Mouse (Mus musculus): ENCODE data around the gene 1110032A03Rik.

The 1110032A03Rik gene

GRCm38 (mm10) chr9:50742744-50743143 is 32.6 kb downstream of the 1110032A03Rik start:
- in situ Hi-C loops (cut with MboI; ENCODE audit: unreplicated experiment in 2 of 2), result loop anchor here in 1 of 2 experiments (25.0 kb wide), 1 partner anchor 1255 kb away; the partner anchor contains the start of gene Ttc12

- in situ Hi-C loops (cut with MboI; ENCODE audit: unreplicated experiment in 2 of 2), result loop anchor here in 1 of 2 experiments (25.0 kb wide), 1 partner anchor 1255 kb away; the partner anchor contains the start of gene Ttc12
Measured at GRCm38 (mm10) chr9:50742261-50742660, 33.1 kb downstream of the 1110032A03Rik start.

DNA sequence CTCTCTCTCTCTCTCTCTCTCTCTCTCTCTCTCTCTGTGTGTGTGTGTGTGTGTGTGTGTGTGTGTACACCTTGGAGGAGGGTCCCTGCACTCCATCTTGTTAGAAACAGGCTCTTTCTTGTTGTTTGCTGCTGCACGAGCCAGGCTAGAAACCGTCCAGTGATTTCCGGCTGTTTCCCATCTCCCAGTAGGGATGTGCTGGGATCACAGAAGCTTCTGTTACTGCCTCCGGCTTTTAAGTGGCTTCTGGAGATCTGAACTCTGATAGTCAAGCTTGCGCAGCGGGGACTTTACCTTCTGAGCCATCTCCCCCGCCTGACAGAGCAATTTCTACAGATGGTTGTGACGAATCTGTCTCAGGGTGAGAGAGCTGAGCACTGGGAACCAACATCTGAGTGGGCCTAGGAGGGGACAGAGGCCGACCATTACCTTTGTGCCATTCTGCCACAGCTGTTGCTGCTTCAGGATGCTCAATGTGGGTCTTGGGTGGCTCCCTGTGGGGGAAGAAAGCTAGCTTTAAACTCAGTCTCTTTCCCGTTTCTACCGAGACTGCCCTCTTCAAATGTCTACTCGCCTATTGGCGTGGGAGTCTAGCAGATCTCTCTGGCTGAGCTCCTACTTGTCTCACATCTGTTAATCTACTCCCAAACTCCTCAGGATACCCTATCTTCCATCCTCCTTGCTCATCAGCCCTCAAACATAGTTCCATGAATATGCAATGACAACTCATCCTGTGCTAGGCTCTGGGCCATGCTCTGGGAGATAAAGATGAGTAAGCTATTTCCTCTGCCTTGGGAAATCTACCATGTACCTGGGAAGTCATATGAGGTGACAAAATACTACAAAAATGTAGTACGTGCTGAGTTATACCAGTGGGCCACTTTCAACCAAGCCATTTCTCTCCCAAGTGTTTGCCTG is 34.2 kb downstream of the 1110032A03Rik start:
- in situ Hi-C loops (cut with MboI; ENCODE audit: unreplicated experiment in 2 of 2), result loop anchor here in 1 of 2 experiments (25.0 kb wide), 1 partner anchor 1254 kb away; the partner anchor contains the start of gene Ttc12

DNA sequence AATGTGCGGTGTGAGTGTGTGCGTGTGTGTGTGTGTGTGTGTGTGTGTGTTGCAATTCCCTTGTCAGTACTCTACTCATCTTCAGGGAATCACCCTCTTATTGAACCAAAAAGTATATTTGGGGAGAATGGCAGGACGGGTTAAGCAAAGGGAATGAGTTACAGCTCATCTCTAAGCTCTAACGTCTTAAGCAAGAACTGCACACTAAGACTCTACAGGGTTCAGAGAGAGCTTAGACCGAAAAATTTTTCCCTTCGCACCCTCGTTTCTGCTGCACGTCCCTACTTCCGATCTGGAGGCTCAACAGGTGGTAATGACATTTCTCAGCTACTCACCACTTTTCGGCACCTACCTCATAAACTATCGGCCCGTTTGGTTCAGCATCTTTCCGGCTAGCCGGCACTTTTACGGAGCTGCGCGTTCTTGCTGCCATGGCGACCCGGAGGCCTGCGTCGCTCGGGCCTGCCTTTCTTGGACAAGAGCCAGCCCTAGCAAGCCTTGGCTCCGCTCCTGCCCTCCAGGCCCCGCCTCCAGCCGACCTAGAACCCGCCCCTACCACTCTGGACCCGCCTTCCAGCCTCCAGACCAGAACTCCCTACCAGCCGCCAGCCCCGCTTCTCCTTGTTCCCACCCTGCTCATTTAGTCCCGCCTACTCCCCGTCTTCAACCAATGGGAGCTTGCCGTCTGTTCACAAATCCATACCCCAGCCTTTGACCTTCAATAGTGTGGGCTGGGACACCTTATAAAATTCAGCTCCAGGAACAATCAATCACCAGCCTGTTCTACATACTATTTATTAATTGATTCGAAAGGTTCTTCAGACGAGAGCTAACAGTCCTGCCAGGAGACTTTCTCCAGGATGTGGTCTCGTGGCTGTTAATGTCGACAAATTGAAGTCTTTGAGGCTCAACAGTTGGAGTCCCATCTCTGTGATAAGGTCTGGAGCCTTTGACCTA is 36.1 kb downstream of the 1110032A03Rik start, which contains the start of gene Dixdc1:
TSS of gene Dixdc1 (minus strand) at position 604 of the 957 bp plus-strand sequence.
- in situ Hi-C loops (cut with MboI; ENCODE audit: unreplicated experiment in 2 of 2), result loop anchor here (10.0 to 25.0 kb wide), 2 partner anchors 1244 to 1252 kb away; partner anchors contain the start of gene Ttc12 (in 1 of the 2)

DNA sequence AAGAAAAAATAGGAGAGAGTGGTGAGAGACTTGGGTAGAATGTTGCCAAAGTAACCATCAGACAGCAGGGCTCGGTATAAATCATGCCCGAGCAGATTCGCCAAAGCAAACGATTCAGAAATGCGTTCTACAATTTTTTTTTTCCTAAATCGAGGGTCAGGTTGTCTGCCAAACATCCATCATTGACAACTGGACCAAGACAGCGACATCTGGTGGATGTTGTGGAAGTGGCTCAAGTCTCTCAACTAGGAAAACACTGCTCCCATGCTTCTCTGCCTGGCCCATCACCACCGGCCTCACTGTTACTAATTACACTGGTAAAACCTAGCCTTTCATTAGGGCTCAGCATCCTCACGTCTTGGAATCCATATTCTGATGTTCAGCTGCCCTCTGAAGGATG is 40.3 kb downstream of the 1110032A03Rik start:
- in situ Hi-C loops (cut with MboI; ENCODE audit: unreplicated experiment in 2 of 2), result loop anchor here (10.0 to 25.0 kb wide), 2 partner anchors 1240 to 1248 kb away; partner anchors contain the start of gene Ttc12 (in 1 of the 2)

DNA sequence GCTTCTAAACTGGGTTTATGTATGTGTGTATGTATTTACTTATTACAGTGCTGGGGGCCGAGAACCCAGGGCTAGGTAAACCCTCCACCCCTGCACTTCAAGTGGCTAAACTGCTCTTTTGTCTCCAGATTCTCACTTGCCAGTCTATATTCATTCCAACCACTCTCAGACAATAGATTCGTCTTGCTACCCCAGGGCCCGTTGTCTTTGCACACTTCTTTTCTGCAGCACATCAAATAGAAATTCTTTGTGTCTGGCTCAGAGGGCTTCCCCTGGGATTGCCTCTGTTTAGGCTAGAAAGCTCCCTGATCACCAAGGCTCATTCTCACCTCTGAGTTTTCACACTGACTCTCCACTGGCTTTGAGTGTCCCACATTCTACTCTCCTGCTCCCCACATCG is 42.8 kb downstream of the 1110032A03Rik start:
- in situ Hi-C loops (cut with MboI; ENCODE audit: unreplicated experiment in 2 of 2), result loop anchor here (10.0 to 25.0 kb wide), 2 partner anchors 1238 to 1245 kb away; partner anchors contain the start of gene Ttc12 (in 1 of the 2)

DNA sequence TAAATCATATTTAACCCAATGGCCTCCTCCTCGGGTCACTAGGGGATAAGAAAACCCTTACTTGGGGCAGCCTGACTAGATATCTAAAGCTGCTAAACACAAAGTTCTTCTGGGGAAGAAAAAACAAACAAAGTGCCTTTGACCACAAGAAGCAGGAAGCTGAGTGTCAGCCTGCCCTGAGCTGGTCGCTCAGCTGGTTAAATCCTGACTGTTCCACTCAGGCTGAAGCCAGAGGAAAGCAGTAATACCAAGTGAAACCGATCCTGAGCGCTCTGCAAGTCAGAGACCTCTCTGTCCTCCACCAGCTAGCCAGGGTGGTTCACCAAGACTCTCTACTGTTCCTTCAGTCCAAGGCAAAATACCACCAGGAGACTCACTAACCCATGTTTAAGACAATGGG is 45.7 kb downstream of the 1110032A03Rik start:
- in situ Hi-C loops (cut with MboI; ENCODE audit: unreplicated experiment in 2 of 2), result loop anchor here in 1 of 2 experiments (25.0 kb wide), 1 partner anchor 1242 kb away; the partner anchor contains the start of gene Ttc12

DNA sequence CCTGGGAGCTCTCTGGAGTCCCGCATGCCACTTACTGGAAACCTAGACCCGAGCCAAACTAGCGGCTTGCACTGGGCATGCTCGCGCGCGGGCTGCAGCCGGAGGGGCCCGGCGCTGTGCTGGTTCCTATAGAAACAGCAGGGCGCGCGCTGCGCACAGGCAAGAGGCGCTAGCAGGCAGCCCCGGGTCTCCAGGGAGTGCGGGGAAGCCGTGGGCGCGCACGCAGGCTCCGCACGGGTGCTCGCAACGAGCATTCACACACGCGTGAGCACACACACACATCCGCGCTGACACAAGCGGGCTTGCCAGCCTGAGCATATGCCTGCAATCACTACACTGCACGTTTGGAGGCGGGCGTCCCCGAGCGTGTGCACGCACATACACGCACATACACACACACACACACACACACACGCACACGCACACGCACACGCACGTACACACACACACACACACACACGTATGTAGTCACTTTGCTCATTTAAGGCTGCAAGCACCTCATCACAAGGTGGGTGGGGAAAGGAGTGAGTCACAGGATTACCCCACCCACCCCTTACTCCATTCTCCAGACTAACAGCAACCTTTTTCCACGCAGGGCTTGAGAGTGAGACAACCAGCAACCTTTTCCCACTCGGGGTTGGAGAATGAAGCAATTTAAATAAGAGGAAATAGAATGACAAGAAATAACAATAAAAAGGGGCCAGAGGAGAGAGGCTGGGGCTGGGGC is 47.2 kb downstream of the 1110032A03Rik start:
- in situ Hi-C loops (cut with MboI; ENCODE audit: unreplicated experiment in 2 of 2), result loop anchor here in 1 of 2 experiments (25.0 kb wide), 1 partner anchor 1241 kb away; the partner anchor contains the start of gene Ttc12

DNA sequence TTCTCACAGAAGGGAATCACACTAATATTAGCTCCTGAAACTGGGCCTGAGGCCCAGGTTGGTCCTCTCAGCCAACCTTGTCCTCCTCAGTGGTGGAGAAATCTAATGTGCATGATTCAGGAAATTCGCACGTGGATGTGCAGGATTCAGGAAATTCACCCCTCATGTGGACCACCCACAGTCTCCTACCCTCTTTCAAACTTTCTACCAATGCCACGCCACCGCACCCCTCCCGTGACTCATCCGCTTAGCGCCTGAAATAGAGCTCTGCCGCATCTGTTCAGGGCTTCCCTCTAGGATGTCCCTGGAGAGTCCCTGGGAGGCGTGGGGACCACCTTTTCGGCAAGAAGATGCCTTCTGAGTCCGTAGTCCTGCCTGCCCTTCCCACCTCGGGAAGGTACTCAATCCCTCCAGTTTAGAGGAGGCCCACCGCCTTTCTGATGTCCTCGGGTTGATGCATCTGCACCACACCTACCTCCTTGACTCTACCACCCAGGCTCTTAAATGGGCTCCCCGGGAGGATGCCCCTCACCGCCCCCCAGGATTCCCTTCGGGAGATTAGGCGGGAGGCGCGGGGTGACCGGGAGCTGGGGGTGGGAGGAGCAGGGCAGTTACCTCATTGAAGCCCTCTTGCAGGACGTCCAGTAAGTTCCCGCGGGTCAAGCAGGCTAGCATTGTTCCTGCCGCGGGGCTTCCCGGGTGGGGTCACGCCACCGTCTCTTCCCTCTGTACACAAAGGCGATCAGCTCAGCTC is 48.0 kb downstream of the 1110032A03Rik start:
- in situ Hi-C loops (cut with MboI; ENCODE audit: unreplicated experiment in 2 of 2), result loop anchor here in 1 of 2 experiments (25.0 kb wide), 1 partner anchor 1240 kb away; the partner anchor contains the start of gene Ttc12

DNA sequence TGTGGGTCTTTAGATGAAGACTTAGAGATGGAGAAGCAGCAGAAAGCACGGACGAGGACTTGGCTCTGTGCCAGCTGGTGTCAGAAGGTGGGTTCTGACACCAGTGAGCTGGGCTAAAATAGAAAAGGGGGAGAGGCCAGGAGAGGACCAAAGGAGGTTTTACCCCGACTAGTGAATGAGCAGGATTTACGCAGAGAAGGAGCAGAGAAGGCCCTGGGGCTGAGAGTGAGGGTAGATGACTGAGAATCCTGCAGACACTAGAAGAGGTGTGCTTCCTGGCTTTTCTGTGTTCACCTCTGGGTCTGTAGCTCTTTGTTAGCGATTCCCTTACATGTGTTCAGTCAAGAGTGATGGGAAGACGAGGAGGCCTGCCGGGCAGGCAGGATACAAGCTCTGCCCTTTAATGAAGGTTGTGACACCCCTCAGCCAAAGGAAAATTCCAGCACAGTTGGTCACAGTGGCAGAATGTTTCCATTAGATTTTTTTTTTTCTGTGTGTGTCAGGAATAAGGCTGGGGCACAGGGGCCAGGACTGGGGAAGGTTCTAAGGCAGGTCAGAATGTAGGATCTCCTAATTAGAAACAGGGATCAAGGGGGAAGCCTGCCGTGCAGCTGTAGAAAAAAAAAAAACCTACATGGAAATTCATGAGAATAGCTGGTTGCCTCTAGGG is 49.3 kb downstream of the 1110032A03Rik start:
- in situ Hi-C loops (cut with MboI; ENCODE audit: unreplicated experiment in 2 of 2), result loop anchor here in 1 of 2 experiments (25.0 kb wide), 1 partner anchor 1239 kb away; the partner anchor contains the start of gene Ttc12

- in situ Hi-C loops (cut with MboI; ENCODE audit: unreplicated experiment in 2 of 2), result loop anchor here (25.0 kb wide), 2 partner anchors 1188 to 1237 kb away; partner anchors contain the start of gene Ttc12 (in 1 of the 2)
Measured at GRCm38 (mm10) chr9:50724661-50725330, 50.5 kb downstream of the 1110032A03Rik start.

- in situ Hi-C loops (cut with MboI; ENCODE audit: unreplicated experiment in 2 of 2), result loop anchor here in 1 of 2 experiments (25.0 kb wide), 1 partner anchor 1188 kb away; no protein-coding TSS in a partner anchor
Measured at GRCm38 (mm10) chr9:50724147-50724546, 51.2 kb downstream of the 1110032A03Rik start.

- in situ Hi-C loops (cut with MboI; ENCODE audit: unreplicated experiment in 2 of 2), result loop anchor here in 1 of 2 experiments (25.0 kb wide), 1 partner anchor 1189 kb away; no protein-coding TSS in a partner anchor
Measured at GRCm38 (mm10) chr9:50723406-50723805, 51.9 kb downstream of the 1110032A03Rik start.

DNA sequence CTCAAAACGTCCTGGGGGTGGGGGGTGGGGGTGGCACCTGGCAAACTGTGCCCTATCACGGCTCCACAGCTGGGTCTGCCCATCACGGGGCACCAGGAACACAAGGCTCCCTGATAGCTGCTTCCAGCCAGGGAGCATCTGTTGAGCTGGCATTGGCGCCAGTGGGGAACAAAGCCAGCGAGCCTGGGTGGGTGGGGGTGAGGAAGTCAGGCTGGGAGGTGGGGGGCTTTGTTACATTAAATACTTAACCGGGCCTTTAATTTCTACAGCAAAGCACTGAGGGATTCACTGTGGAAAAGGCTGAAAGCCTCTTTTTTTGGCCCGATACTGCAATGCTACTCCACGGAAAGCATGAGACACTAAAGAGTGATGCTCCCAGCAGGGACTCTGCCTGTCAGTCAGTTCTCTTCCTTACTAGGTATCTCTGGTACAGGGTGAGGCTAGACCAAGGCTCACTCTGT is 52.8 kb downstream of the 1110032A03Rik start:
- in situ Hi-C loops (cut with MboI; ENCODE audit: unreplicated experiment in 2 of 2), result loop anchor here in 1 of 2 experiments (25.0 kb wide), 1 partner anchor 1190 kb away; no protein-coding TSS in a partner anchor

- in situ Hi-C loops (cut with MboI; ENCODE audit: unreplicated experiment in 2 of 2), result loop anchor here in 1 of 2 experiments (25.0 kb wide), 1 partner anchor 1191 kb away; no protein-coding TSS in a partner anchor
Measured at GRCm38 (mm10) chr9:50721061-50721460, 54.3 kb downstream of the 1110032A03Rik start.

DNA sequence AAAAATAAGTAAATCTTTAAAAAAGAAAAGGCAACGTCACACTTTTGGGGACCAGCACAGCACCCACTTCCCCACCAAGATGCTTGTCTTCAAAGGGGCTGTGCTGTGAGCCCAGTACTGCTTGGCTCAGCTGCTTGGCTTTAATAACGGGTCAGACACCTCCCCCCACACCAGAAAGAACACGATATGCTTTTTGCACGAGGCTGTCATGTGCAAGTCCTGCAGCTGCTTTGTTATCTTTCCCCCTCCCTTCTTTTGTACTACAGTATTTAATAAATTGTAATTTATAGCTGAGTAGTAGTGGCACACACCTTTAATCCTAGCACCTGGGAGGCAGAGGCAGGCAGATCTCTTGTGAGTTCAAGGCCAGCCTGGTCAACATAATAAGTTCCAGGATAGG is 56.4 kb downstream of the 1110032A03Rik start:
- in situ Hi-C loops (cut with MboI; ENCODE audit: unreplicated experiment in 2 of 2), result loop anchor here in 1 of 2 experiments (10.0 to 25.0 kb wide), 2 partner anchors 416 to 1193 kb away; no protein-coding TSS in a partner anchor

GRCm38 (mm10) chr9:50714188-50714587 is 61.1 kb downstream of the 1110032A03Rik start:
- in situ Hi-C loops (cut with MboI; ENCODE audit: unreplicated experiment in 2 of 2), result loop anchor here in 1 of 2 experiments (10.0 to 25.0 kb wide), 2 partner anchors 421 to 1198 kb away; no protein-coding TSS in a partner anchor
